Mouse (Mus musculus): ENCODE measurements around the gene Phf19.

DNA sequence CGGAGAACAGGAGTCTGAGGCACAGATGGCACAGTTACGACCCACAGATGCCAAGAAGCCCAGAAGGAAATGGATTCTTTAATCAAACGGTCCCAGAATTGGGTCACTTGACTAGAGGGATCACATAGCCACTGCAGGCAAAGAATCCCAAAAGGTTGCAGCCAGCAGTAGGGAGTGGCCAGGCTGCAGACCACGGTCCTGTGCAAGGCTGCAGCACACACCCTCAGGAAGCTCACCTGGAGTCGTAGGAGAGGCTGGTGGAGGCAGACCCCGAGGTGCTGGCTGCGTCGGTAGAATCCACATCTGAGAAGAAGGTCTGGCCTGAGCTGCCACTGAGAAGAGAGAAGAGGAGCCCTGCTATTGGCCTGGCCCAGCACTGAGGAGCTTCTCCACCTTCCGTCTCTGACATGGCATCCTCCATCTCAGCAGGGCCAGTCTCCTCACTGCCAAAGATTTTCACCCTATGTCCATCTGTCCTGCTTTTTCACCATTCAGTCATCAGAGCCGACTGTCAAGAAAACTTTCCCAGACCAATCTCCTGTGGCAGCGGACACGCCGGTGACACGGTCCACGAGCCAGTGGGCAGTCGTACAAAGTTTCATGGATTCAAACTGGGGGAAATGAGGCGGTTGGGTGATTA, 16.9 kb downstream of the Phf19 start:
- TF ChIP-seq POLR2A (IDR thresholded peaks at IDR 0.05; ENCODE audit: low read depth, low read length) (no peak), CTCF (conservative IDR thresholded peaks at IDR 0.05; ENCODE audit: insufficient read depth, insufficient read length, low read depth, low read length) (no peak)

Measured in kidney, adult 2 months (tissue).